Mouse (Mus musculus) neural tube, embryonic 12.5 days (tissue): Measurements from ENCODE around the gene Dync1h1. TPM values are rescaled to one million over a fixed set of nuclear protein-coding genes. Genes with fewer than 3 reads are reported as not detected.
A peak's percentile ranks its signal among the peaks of the same experiment; 100 is the strongest.
"Not testable (repeated sequence)": the region's sequence is repeated elsewhere in the genome, so short reads cannot be mapped to it uniquely, and the experiment has no call there.

Experiments used
- ATAC-seq: fragments of 200-750 bp; cut with Nextera tagmentation; 2 replicates; pipeline ENCODE4 v1.8.0; 2017; ENCODE audit warnings: low read depth, mild to moderate bottlenecking, moderate TSS enrichment, moderate library complexity; ENCODE audit not compliant: low FRiP score
- H3K27ac ChIP-seq: fragments of 300-500 bp; sonication (generic); 2 replicates; pipeline ENCODE4 v1.5.1; 2016
- H3K27me3 ChIP-seq: fragments of 300-500 bp; sonication (generic); replicated peaks from 2 replicates; pipeline ENCODE4 v1.6.1; 2016; ENCODE audit warnings: mild to moderate bottlenecking
- H3K36me3 ChIP-seq: fragments of 300-500 bp; sonication (generic); 2 replicates; pipeline ENCODE4 v1.6.1; 2016; ENCODE audit warnings: mild to moderate bottlenecking
- H3K4me1 ChIP-seq: fragments of 300-500 bp; sonication (generic); 2 replicates; pipeline ENCODE4 v1.6.1; 2016
- H3K4me2 ChIP-seq: fragments of 300-500 bp; sonication (generic); replicated peaks from 2 replicates; pipeline ENCODE4 v1.6.1; 2016; ENCODE audit warnings: mild to moderate bottlenecking
- H3K4me3 ChIP-seq: fragments of 300-500 bp; sonication (generic); 2 replicates; pipeline ENCODE4 v1.5.1; 2016
- H3K9ac ChIP-seq: fragments of 300-500 bp; sonication (generic); 2 replicates; pipeline ENCODE4 v1.6.1; 2016; ENCODE audit warnings: mild to moderate bottlenecking
- H3K9me3 ChIP-seq: fragments of 300-500 bp; sonication (generic); 2 replicates; pipeline ENCODE4 v1.6.1; 2016; ENCODE audit warnings: mild to moderate bottlenecking
- WGBS: fragments of 180-500 bp; shearing (Covaris S2); methylation state at CpG from one replicate; pipeline ENCODE4 v1.1.7; 2016; 5-methylcytosine and 5-hydroxymethylcytosine counted together
- polyA plus RNA-seq: library from polyadenylated mRNA; unstranded; fragments of >200 nt; fragmentation: Nextera tagmentation; extraction: Ambion mirVana; gene quantifications from 2 replicates; pipeline ENCODE4 v1.2.1, GENCODE M21; 2016

Dync1h1 gene
- polyA plus RNA-seq, 1 experiment from 2014 or later: 86.6 TPM

DNA sequence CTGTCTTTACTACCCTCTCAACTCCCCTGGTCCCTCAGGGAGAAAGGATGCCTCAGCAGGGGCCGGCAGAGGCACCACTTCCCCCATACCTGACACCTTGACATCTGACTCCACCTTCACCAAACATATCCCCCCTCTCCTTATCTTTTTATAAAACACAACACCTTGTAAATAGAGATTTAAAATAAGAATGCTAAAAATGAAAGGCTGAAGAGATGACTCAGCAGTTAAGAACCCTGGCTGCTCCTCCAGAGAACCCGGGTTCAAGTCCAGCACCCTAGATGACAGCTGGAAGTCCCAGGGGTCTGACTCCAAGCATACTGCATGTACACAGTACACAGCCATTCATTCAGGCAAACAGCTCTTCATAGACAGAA lies 97.9 kb downstream of the Dync1h1 start:
- 57% methylated on average over 2 of the region's 2 CpGs for WGBS
- H3K27ac ChIP-seq: no peak overlapping the region
- H3K4me3 ChIP-seq: no peak overlapping the region
- 0 out of 2 replicates have a peak overlapping the region, but pooled peaks have one; percentile 5 for H3K4me2 ChIP-seq
- H3K9ac ChIP-seq: no peak overlapping the region
- no peaks in the 10 kb centered on the region for H3K9me3 ChIP-seq
- peaks cover 7% of the 10 kb centered on the region for H3K36me3 ChIP-seq
- H3K27me3 ChIP-seq: no peaks in the 10 kb centered on the region
- H3K4me1 ChIP-seq: peaks cover 11% of the 10 kb centered on the region
- no peak for ATAC-seq

DNA sequence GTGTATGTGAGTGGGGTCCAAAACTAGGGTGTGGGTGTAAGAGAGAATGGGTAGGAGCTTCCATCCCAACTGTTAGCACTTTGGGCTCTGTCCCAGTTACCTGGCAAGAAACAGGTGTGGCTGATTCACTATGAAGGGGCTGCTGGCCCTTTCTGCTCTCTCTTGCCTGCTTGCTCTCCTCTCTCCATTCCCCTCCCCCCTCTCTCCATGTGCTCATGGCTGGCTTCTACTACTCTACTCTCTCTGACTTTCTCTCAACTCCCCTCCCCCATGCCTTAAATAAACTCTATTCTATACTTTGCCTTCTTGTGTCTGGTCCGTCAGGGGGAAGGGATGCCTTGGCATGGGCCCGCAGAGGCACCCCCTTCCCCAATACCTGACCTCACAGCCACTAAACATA lies 99.5 kb downstream of the Dync1h1 start:
- no peak overlapping the region for H3K4me3 ChIP-seq
- no peaks in the 10 kb centered on the region for H3K9me3 ChIP-seq
- 0 out of 2 replicates have a peak overlapping the region, but pooled peaks have one; percentile 10 for H3K9ac ChIP-seq
- WGBS: 61% methylated on average over 2 of the region's 2 CpGs
- ATAC-seq: no peak
- no peak overlapping the region for H3K4me2 ChIP-seq
- no peaks in the 10 kb centered on the region for H3K27me3 ChIP-seq
- no peak overlapping the region for H3K27ac ChIP-seq
- H3K36me3 ChIP-seq: no peaks in the 10 kb centered on the region
- peaks cover 3% of the 10 kb centered on the region; the same call in 1 of the 2 replicates for H3K4me1 ChIP-seq

DNA sequence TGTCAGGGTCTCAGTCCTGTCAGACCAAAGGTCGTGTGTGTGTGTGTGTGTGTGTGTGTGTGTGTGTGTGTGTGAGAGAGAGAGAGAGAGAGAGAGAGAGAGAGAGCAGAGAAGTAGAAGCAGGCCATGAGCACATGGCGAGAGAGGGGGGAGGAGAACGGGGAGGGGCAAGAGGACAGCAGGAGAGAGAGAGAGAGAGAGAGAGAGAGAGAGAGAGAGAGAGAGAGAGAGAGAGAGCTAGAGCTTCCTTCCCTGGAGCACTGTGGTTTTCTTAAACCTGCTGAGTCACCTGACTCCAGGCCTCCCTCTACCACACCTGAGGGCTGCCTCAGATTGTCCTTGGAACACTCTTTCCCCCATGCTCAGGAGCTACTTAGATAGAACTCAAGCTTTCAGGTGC lies 100.1 kb downstream of the Dync1h1 start:
- 41% methylated on average over 3 of the region's 3 CpGs for WGBS
- not testable (repeated sequence) for H3K9me3 ChIP-seq, H3K4me2 ChIP-seq, H3K36me3 ChIP-seq, H3K27me3 ChIP-seq, H3K4me3 ChIP-seq, H3K27ac ChIP-seq, H3K9ac ChIP-seq, ATAC-seq, H3K4me1 ChIP-seq

- no peak within 1 kb of the TSS for H3K27ac ChIP-seq
- no peaks in the 10 kb centered on the region for H3K9me3 ChIP-seq
- H3K9ac ChIP-seq: no peak within 1 kb of the TSS
- no peak within 1 kb of the TSS for H3K4me2 ChIP-seq
- 40% methylated on average over 4 of the region's 4 CpGs for WGBS
- no peak within 1 kb of the TSS for H3K4me3 ChIP-seq
- ATAC-seq: no peak
- H3K36me3 ChIP-seq: no peaks in the 10 kb centered on the region
- no peaks in the 10 kb centered on the region for H3K27me3 ChIP-seq
- H3K4me1 ChIP-seq: peaks cover 10% of the 10 kb centered on the region
Measured at GRCm38 (mm10) chr12:110702556-110702955, 101.3 kb downstream of the Dync1h1 start, which contains the start of gene Hsp90aa1. Hsp90aa1 (minus strand) TSS chr12:110702728.

GRCm38 (mm10) chr12:110703008-110703471 lies 101.8 kb downstream of the Dync1h1 start:
- peak; percentile 48; the same call in 1 of the 2 replicates for ATAC-seq
- no peak overlapping the region for H3K9ac ChIP-seq
- no peaks in the 10 kb centered on the region for H3K9me3 ChIP-seq
- H3K4me2 ChIP-seq: no peak overlapping the region
- H3K4me1 ChIP-seq: peaks cover 10% of the 10 kb centered on the region
- no peaks in the 10 kb centered on the region for H3K36me3 ChIP-seq
- WGBS: 36% methylated on average over 8 of the region's 8 CpGs
- no peak overlapping the region for H3K4me3 ChIP-seq
- no peaks in the 10 kb centered on the region for H3K27me3 ChIP-seq
- H3K27ac ChIP-seq: no peak overlapping the region

DNA sequence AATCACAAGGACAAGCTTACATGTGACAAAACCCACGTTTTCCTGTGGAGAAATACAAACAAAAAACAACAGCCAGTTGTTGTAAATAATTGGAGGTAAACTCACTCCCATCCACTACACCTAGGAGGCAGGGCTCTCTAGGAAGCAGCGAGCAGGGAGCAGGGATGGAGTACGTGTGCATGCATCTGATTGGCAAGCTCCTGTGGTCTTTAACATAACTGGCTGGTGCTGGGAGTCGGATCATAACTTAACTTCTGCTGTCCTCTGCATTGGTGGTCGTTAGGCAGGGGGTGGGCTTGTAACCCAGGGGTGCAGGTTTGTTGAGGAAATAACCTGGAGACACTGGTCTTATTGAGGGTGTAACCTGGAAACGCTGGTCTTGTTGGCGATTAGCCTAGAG lies 102.4 kb downstream of the Dync1h1 start:
- H3K27me3 ChIP-seq: no peaks in the 10 kb centered on the region
- no peak overlapping the region for H3K4me3 ChIP-seq
- H3K36me3 ChIP-seq: no peaks in the 10 kb centered on the region
- H3K4me1 ChIP-seq: peaks cover 10% of the 10 kb centered on the region
- no peak overlapping the region for H3K4me2 ChIP-seq
- 69% methylated on average over 7 of the region's 7 CpGs for WGBS
- no peaks in the 10 kb centered on the region for H3K9me3 ChIP-seq
- H3K9ac ChIP-seq: no peak overlapping the region
- H3K27ac ChIP-seq: no peak overlapping the region
- ATAC-seq: no peak

GRCm38 (mm10) chr12:110705419-110705818 lies 104.2 kb downstream of the Dync1h1 start:
- ATAC-seq, H3K4me2 ChIP-seq: not testable (repeated sequence)
- WGBS: 79% methylated on average over 4 of the region's 4 CpGs

GRCm38 (mm10) chr12:110706337-110707231 lies 105.3 kb downstream of the Dync1h1 start:
- 1% methylated on average over 27 of the region's 27 CpGs for WGBS
- Histone ChIP-seq H3K4me1 (peaks cover 10% of the 10 kb centered on the region), H3K27ac (no peak overlapping the region), H3K4me3 (peak overlapping the region; percentile 33), H3K36me3 (no peaks in the 10 kb centered on the region), H3K9ac (0 out of 2 replicates have a peak overlapping the region, but pooled peaks have one; percentile 19), H3K27me3 (no peaks in the 10 kb centered on the region), H3K4me2 (peak overlapping the region; percentile 57), H3K9me3 (no peaks in the 10 kb centered on the region)
- ATAC-seq: peak; percentile 76; the same call in 1 of the 2 replicates

More at GRCm38 (mm10) chr12:110705419-110705818, 104.2 kb downstream of the Dync1h1 start:
- not testable (repeated sequence) for H3K36me3 ChIP-seq, H3K4me1 ChIP-seq, H3K4me3 ChIP-seq, H3K27ac ChIP-seq, H3K9me3 ChIP-seq, H3K9ac ChIP-seq, H3K27me3 ChIP-seq

GRCm38 (mm10) chr12:110707451-110707850 lies 106.2 kb downstream of the Dync1h1 start:
- WGBS: 92% methylated on average over 7 of the region's 7 CpGs

GRCm38 (mm10) chr12:110711270-110711669 lies 110.0 kb downstream of the Dync1h1 start:
- Histone ChIP-seq H3K4me1 (peaks cover 8% of the 10 kb centered on the region), H3K27ac (no peak overlapping the region), H3K36me3 (no peaks in the 10 kb centered on the region), H3K9me3 (no peaks in the 10 kb centered on the region), H3K4me3 (no peak overlapping the region), H3K9ac (no peak overlapping the region), H3K4me2 (no peak overlapping the region), H3K27me3 (no peaks in the 10 kb centered on the region)
- WGBS: 76% methylated on average over 5 of the region's 5 CpGs
- ATAC-seq: no peak

More at GRCm38 (mm10) chr12:110707451-110707850, 106.2 kb downstream of the Dync1h1 start:
- no peaks in the 10 kb centered on the region for H3K9me3 ChIP-seq
- peaks cover 10% of the 10 kb centered on the region for H3K4me1 ChIP-seq
- H3K4me3 ChIP-seq: no peak overlapping the region
- no peaks in the 10 kb centered on the region for H3K27me3 ChIP-seq
- no peaks in the 10 kb centered on the region for H3K36me3 ChIP-seq
- no peak overlapping the region for H3K9ac ChIP-seq
- ATAC-seq: no peak
- H3K4me2 ChIP-seq: no peak overlapping the region
- no peak overlapping the region for H3K27ac ChIP-seq

- Histone ChIP-seq H3K36me3 (no peaks in the 10 kb centered on the region), H3K4me2 (no peak overlapping the region), H3K27me3 (no peaks in the 10 kb centered on the region), H3K4me1 (no peaks in the 10 kb centered on the region), H3K4me3 (no peak overlapping the region), H3K9ac (no peak overlapping the region), H3K9me3 (no peaks in the 10 kb centered on the region), H3K27ac (no peak overlapping the region)
- 96% methylated on average over 6 of the region's 6 CpGs for WGBS
- ATAC-seq: no peak
Measured at GRCm38 (mm10) chr12:110713784-110714183, 112.5 kb downstream of the Dync1h1 start.

DNA sequence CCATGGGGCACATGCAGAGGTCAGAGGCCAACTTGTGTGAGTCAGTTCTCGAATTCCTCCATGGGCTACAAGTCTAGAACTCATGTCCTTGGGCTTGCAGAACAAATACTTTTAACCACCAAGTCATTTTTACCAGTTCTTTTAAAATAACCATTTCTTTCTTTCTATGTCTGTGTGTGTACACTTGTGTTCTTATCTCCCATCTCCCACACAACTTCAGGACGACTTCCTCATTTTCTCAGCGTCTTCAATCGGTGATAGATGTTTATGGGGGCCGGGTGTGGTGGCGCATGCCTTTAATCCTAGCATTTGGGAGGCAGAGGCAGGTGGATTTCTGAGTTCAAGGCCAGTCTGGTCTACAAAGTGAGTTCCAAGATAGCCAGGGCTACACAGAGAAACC lies 113.0 kb downstream of the Dync1h1 start:
- Histone ChIP-seq H3K9ac (no peak overlapping the region), H3K4me2 (no peak overlapping the region), H3K36me3 (no peaks in the 10 kb centered on the region), H3K4me1 (no peaks in the 10 kb centered on the region), H3K4me3 (no peak overlapping the region), H3K9me3 (no peaks in the 10 kb centered on the region), H3K27me3 (no peaks in the 10 kb centered on the region), H3K27ac (no peak overlapping the region)
- WGBS: 92% methylated on average over 6 of the region's 6 CpGs
- no peak for ATAC-seq
